Mouse (Mus musculus) midbrain, postnatal 0 days (tissue): ENCODE data around the gene Synj2. TPM values are rescaled to one million over a fixed set of nuclear protein-coding genes. Genes with fewer than 3 reads are reported as not detected.
A peak's percentile ranks its signal among the peaks of the same experiment; 100 is the strongest.

Source experiments
- ATAC-seq: fragments of 200-750 bp; cut with Nextera tagmentation; 2 replicates; pipeline ENCODE4 v1.8.0; 2017; ENCODE audit warnings: moderate number of reproducible peaks, mild to moderate bottlenecking, moderate TSS enrichment, moderate library complexity; ENCODE audit not compliant: low FRiP score
- DNase-seq: peaks from one replicate; pipeline ENCODE4 v3.0.0-alpha.2; 2015; ENCODE audit warnings: low spot score
- H3K27ac ChIP-seq: fragments of 300-500 bp; sonication (generic); 2 replicates; pipeline ENCODE4 v1.5.1; 2014; ENCODE audit warnings: low read depth, mild to moderate bottlenecking, low read length, mixed read lengths
- H3K27me3 ChIP-seq: fragments of 300-500 bp; sonication (generic); 2 replicates; pipeline ENCODE4 v1.6.1; 2014; ENCODE audit warnings: low read length, control low read depth, mixed read lengths; ENCODE audit not compliant: insufficient read depth
- H3K36me3 ChIP-seq: fragments of 300-500 bp; sonication (generic); 2 replicates; pipeline ENCODE4 v1.6.1; 2014; ENCODE audit warnings: low read length, control low read depth, mixed read lengths; ENCODE audit not compliant: insufficient read depth
- H3K4me1 ChIP-seq: fragments of 300-500 bp; sonication (generic); 2 replicates; pipeline ENCODE4 v1.6.1; 2014; ENCODE audit warnings: mild to moderate bottlenecking, control low read depth, antibody characterized with exemption, low read length, mixed read lengths; ENCODE audit not compliant: insufficient read depth
- H3K4me2 ChIP-seq: fragments of 300-500 bp; sonication (generic); 2 replicates; pipeline ENCODE4 v1.6.1; 2014; ENCODE audit warnings: low read depth, mild to moderate bottlenecking, low read length, mixed read lengths; ENCODE audit not compliant: poor library complexity, severe bottlenecking
- H3K4me3 ChIP-seq: fragments of 300-500 bp; sonication (generic); 2 replicates; pipeline ENCODE4 v1.5.1; 2014; ENCODE audit warnings: low read depth, mild to moderate bottlenecking, low read length, moderate library complexity
- H3K9ac ChIP-seq: fragments of 300-500 bp; sonication (generic); replicated peaks from 2 replicates; pipeline ENCODE4 v1.6.1; 2014; ENCODE audit warnings: mild to moderate bottlenecking, low read length, moderate library complexity, mixed read lengths; ENCODE audit not compliant: poor library complexity, severe bottlenecking
- H3K9me3 ChIP-seq: fragments of 300-500 bp; sonication (generic); 2 replicates; pipeline ENCODE4 v1.6.1; 2016; ENCODE audit warnings: low read length, control low read depth
- CTCF ChIP-seq: IDR thresholded peaks from 2 replicates; pipeline ENCODE4 v1.5.1; 2016; ENCODE audit warnings: antibody characterized with exemption, mild to moderate bottlenecking
- WGBS: fragments of 180-500 bp; shearing (Covaris S2); extraction: QIAGEN DNeasy Blood & Tissue Kit; methylation state at CpG from one replicate; pipeline ENCODE4 v1.1.7; 2014; 5-methylcytosine and 5-hydroxymethylcytosine counted together
- polyA plus RNA-seq: library from polyadenylated mRNA; unstranded; fragments of >200 nt; fragmentation: Nextera tagmentation; extraction: Ambion mirVana; gene quantifications from 2 replicates; pipeline ENCODE4 v1.2.1, GENCODE M21; 2015
- total RNA-seq: library from RNA; depleted of rRNA; stranded (reverse); fragments of >200 nt; gene quantifications from 2 replicates; pipeline ENCODE4 v1.2.3, GENCODE M21; 2014

Synj2 gene
- total and polyA plus RNA-seq, 2 experiments from 2014 or later = 2.3 to 3.1 TPM

GRCm38 (mm10) chr17:5959802-5960201 lies 18.7 kb downstream of the Synj2 start:
- 68% methylated on average over 9 of the region's 9 CpGs for WGBS
- Histone ChIP-seq H3K36me3 (no peaks in the 10 kb centered on the region), H3K9me3 (no peaks in the 10 kb centered on the region), H3K4me3 (no peak overlapping the region), H3K4me2 (no peak overlapping the region), H3K27me3 (no peaks in the 10 kb centered on the region), H3K9ac (no peak overlapping the region), H3K27ac (no peak overlapping the region), H3K4me1 (no peaks in the 10 kb centered on the region)
- no peak for ATAC-seq
- DNase-seq = no peak
- TF ChIP-seq CTCF = no peak

GRCm38 (mm10) chr17:5963766-5964165 lies 22.7 kb downstream of the Synj2 start:
- no peak for TF ChIP-seq CTCF
- H3K27me3 ChIP-seq = no peaks in the 10 kb centered on the region; the same call in 1 of the 2 replicates
- no peaks in the 10 kb centered on the region for H3K9me3 ChIP-seq
- WGBS = 90% methylated on average over 8 of the region's 8 CpGs
- no peak overlapping the region for H3K4me3 ChIP-seq
- no peaks in the 10 kb centered on the region for H3K4me1 ChIP-seq
- no peaks in the 10 kb centered on the region for H3K36me3 ChIP-seq
- DNase-seq = no peak
- no peak for ATAC-seq
- no peak overlapping the region for H3K9ac ChIP-seq
- H3K4me2 ChIP-seq = no peak overlapping the region
- H3K27ac ChIP-seq = no peak overlapping the region

GRCm38 (mm10) chr17:5965084-5965781 lies 24.2 kb downstream of the Synj2 start:
- Histone ChIP-seq H3K9me3 (no peaks in the 10 kb centered on the region), H3K9ac (no peak overlapping the region), H3K27ac (no peak overlapping the region), H3K36me3 (no peaks in the 10 kb centered on the region), H3K4me1 (no peaks in the 10 kb centered on the region), H3K27me3 (no peaks in the 10 kb centered on the region; the same call in 1 of the 2 replicates), H3K4me3 (no peak overlapping the region), H3K4me2 (no peak overlapping the region)
- DNase-seq (no peak), ATAC-seq (no peak)
- no peak for TF ChIP-seq CTCF
- WGBS = 74% methylated on average over 9 of the region's 9 CpGs

GRCm38 (mm10) chr17:5966706-5967105 lies 25.6 kb downstream of the Synj2 start:
- no peaks in the 10 kb centered on the region for H3K4me1 ChIP-seq
- ATAC-seq = no peak
- no peak overlapping the region for H3K4me3 ChIP-seq
- no peak for TF ChIP-seq CTCF
- no peak overlapping the region for H3K9ac ChIP-seq
- no peaks in the 10 kb centered on the region for H3K9me3 ChIP-seq
- H3K27me3 ChIP-seq = no peaks in the 10 kb centered on the region; the same call in 1 of the 2 replicates
- H3K36me3 ChIP-seq = no peaks in the 10 kb centered on the region
- DNase-seq = no peak
- WGBS = 65% methylated on average over 5 of the region's 5 CpGs
- H3K27ac ChIP-seq = no peak overlapping the region
- no peak overlapping the region for H3K4me2 ChIP-seq

GRCm38 (mm10) chr17:5968562-5968961 lies 27.5 kb downstream of the Synj2 start:
- DNase-seq (no peak), ATAC-seq (no peak)
- no peaks in the 10 kb centered on the region for H3K4me1 ChIP-seq
- no peak overlapping the region for H3K9ac ChIP-seq
- H3K36me3 ChIP-seq = no peaks in the 10 kb centered on the region
- no peaks in the 10 kb centered on the region; the same call in 1 of the 2 replicates for H3K27me3 ChIP-seq
- H3K4me3 ChIP-seq = no peak overlapping the region
- H3K27ac ChIP-seq = no peak overlapping the region
- H3K9me3 ChIP-seq = no peaks in the 10 kb centered on the region
- H3K4me2 ChIP-seq = no peak overlapping the region
- no peak for TF ChIP-seq CTCF
- 62% methylated on average over 6 of the region's 6 CpGs for WGBS

GRCm38 (mm10) chr17:5969246-5969645 lies 28.2 kb downstream of the Synj2 start:
- no peak for TF ChIP-seq CTCF
- 32% methylated on average over 3 of the region's 3 CpGs for WGBS
- Histone ChIP-seq H3K27me3 (no peaks in the 10 kb centered on the region; the same call in 1 of the 2 replicates), H3K9me3 (no peaks in the 10 kb centered on the region), H3K4me3 (no peak overlapping the region), H3K36me3 (no peaks in the 10 kb centered on the region), H3K4me1 (no peaks in the 10 kb centered on the region), H3K9ac (no peak overlapping the region), H3K4me2 (no peak overlapping the region), H3K27ac (no peak overlapping the region)
- no peak for ATAC-seq
- DNase-seq = peak; percentile 60
